Mouse (Mus musculus) embryonic facial prominence, embryonic 13.5 days (tissue): ENCODE results near the gene Plekha5. TPM values are rescaled to one million over a fixed set of nuclear protein-coding genes. Genes with fewer than 3 reads are reported as not detected.

Experiments
- ATAC-seq: fragments of 200-750 bp; cut with Nextera tagmentation; 2 replicates; pipeline ENCODE4 v1.8.0; 2017; ENCODE audit warnings: low read depth; ENCODE audit not compliant: insufficient number of reproducible peaks, insufficient read depth, low FRiP score, low TSS enrichment
- H3K27ac ChIP-seq: fragments of 300-500 bp; sonication (generic); 2 replicates; pipeline ENCODE4 v1.5.1; 2015; ENCODE audit warnings: moderate library complexity, mild to moderate bottlenecking, inconsistent platforms
- H3K27me3 ChIP-seq: fragments of 300-500 bp; sonication (generic); 2 replicates; pipeline ENCODE4 v1.6.1; 2015; ENCODE audit warnings: mild to moderate bottlenecking, inconsistent platforms
- H3K36me3 ChIP-seq: fragments of 300-500 bp; sonication (generic); 2 replicates; pipeline ENCODE4 v1.6.1; 2015; ENCODE audit warnings: mild to moderate bottlenecking, inconsistent platforms
- H3K4me1 ChIP-seq: fragments of 300-500 bp; sonication (generic); 2 replicates; pipeline ENCODE4 v1.6.1; 2015; ENCODE audit warnings: inconsistent platforms
- H3K4me2 ChIP-seq: fragments of 300-500 bp; sonication (generic); 2 replicates; pipeline ENCODE4 v1.6.1; 2015; ENCODE audit warnings: moderate library complexity, mild to moderate bottlenecking, inconsistent platforms
- H3K4me3 ChIP-seq: fragments of 300-500 bp; sonication (generic); 2 replicates; pipeline ENCODE4 v1.5.1; 2015; ENCODE audit warnings: mild to moderate bottlenecking, inconsistent platforms
- H3K9ac ChIP-seq: fragments of 300-500 bp; sonication (generic); 2 replicates; pipeline ENCODE4 v1.6.1; 2015; ENCODE audit warnings: mild to moderate bottlenecking, inconsistent platforms
- H3K9me3 ChIP-seq: fragments of 300-500 bp; sonication (generic); 2 replicates; pipeline ENCODE4 v1.6.1; 2016; ENCODE audit warnings: inconsistent platforms
- WGBS: fragments of 180-500 bp; shearing (Covaris S2); methylation state at CpG from one replicate; pipeline ENCODE4 v1.1.7; 2015; ENCODE audit warnings: mixed read lengths; 5-methylcytosine and 5-hydroxymethylcytosine counted together
- polyA plus RNA-seq: library from polyadenylated mRNA; unstranded; fragments of >200 nt; fragmentation: Nextera tagmentation; extraction: Ambion mirVana; gene quantifications from 2 replicates; pipeline ENCODE4 v1.2.1, GENCODE M21; 2015

Plekha5 gene
- polyA plus RNA-seq, 1 experiment from 2014 or later = 42.3 TPM

DNA sequence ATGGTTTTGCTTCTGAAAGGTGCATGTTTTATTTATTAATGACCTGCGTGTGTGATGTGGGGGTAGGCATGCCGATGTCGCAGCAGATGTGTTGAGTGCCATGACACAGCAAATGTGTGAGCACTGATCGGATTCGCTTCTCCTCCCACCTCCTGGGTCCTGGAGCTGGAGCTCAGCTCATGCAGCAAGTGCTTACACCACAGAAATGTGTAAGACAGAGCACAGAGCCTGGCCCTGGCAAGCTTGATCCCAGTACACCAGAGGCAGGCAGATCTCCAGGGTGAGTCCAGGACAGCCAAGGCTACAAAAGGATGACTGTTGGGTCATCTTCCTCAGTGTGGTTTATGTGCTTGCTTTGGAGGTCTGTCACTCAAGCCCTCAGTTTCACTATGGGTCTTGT is 109.8 kb downstream of the Plekha5 start:
- no peak overlapping the region for H3K27ac ChIP-seq
- ATAC-seq = no peak
- no peaks in the 10 kb centered on the region for H3K9me3 ChIP-seq
- 87% methylated on average over 5 of the region's 5 CpGs for WGBS
- no peaks in the 10 kb centered on the region for H3K27me3 ChIP-seq
- H3K9ac ChIP-seq = no peak overlapping the region
- no peaks in the 10 kb centered on the region for H3K4me1 ChIP-seq
- no peak overlapping the region for H3K4me3 ChIP-seq
- no peak overlapping the region for H3K4me2 ChIP-seq
- peaks cover 63% of the 10 kb centered on the region for H3K36me3 ChIP-seq

DNA sequence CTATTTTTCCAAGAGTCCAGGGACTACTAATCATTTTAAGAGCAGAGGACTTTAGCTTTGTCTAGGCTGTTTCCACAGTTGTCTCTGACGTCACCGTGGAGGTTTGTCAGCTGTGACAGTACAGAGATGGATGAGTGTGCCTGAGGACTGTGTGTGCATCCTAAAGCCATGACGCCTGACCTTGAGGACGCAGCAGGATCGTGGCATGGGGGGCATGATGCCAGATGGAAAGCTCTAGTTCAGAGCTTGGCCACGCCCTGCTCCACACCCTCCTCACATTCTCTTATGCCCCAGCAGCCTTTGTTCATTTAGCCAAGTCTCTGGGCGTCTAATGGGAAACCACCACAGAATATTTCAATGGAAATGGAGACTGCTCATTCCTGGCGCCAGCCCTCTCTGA is 111.7 kb downstream of the Plekha5 start:
- H3K9ac ChIP-seq = no peak overlapping the region
- no peak overlapping the region for H3K4me2 ChIP-seq
- no peak overlapping the region for H3K27ac ChIP-seq
- H3K4me3 ChIP-seq = no peak overlapping the region
- no peaks in the 10 kb centered on the region for H3K9me3 ChIP-seq
- no peaks in the 10 kb centered on the region for H3K27me3 ChIP-seq
- H3K36me3 ChIP-seq = peaks cover 63% of the 10 kb centered on the region
- WGBS = 84% methylated on average over 8 of the region's 8 CpGs
- H3K4me1 ChIP-seq = no peaks in the 10 kb centered on the region
- ATAC-seq = no peak

DNA sequence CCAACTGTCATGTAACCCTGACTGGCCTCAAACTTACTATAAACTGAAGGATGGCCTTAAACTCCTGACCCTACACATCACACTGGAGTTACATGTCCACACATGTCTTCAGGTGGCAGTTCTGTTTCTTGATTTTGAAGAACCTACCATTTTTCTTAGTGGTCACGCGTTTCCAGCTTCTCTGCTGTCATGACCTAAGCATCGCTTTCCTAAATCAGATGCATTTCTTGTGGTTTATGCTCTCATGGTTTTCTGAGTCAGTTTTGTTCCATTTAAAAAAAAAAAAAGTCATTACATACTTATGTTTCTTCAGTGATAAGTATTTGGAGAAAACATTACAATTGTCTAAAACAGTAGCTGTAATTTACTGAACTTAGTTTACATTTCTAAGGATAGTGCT is 118.1 kb downstream of the Plekha5 start:
- WGBS = 88% methylated on average over 3 of the region's 3 CpGs
- Histone ChIP-seq H3K9me3 (no peaks in the 10 kb centered on the region), H3K27ac (no peak overlapping the region), H3K4me3 (no peak overlapping the region), H3K4me2 (no peak overlapping the region), H3K36me3 (peaks cover 68% of the 10 kb centered on the region), H3K9ac (no peak overlapping the region), H3K27me3 (no peaks in the 10 kb centered on the region), H3K4me1 (peaks cover 7% of the 10 kb centered on the region; the same call in 1 of the 2 replicates)
- ATAC-seq = no peak

DNA sequence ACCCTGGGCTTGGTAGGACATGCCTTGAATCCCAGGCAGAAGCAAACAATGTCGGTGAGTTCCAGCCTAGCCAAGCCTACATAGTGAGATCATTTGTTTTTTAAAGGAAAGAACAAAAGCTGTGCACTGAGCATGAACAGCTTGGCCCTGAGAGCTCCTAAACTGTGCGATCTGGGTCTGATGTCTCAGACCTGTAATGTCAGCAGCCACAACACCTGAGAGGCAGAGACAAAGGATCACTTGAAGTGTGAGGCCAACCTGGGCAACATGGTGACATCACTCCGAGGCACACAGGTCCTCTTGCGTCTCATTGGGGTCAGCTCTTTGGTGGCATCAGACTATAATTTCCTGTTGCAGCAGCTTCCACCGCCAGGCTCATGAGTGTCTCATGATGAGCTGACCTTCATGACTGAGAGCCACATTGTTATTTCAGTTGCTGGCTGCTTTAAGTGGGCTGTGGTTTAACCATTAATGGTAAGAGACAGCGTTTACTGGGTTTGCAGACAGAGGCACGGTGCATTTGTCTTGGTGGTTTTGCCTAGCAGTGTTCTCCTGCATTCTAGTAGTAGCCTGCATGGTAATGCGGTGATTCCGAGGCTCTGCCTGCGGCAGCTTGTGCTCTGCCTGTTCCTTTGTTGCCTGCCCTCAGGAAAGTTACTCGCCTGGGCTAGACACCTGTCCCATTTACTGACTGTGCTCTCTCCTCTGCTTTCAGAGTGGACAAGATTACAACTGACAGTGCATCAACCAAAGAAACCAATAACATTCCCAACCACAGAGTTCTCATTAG is 119.3 kb downstream of the Plekha5 start:
- Histone ChIP-seq H3K9me3 (no peaks in the 10 kb centered on the region), H3K4me1 (peaks cover 16% of the 10 kb centered on the region), H3K4me2 (no peak overlapping the region), H3K27me3 (no peaks in the 10 kb centered on the region), H3K27ac (no peak overlapping the region), H3K36me3 (peaks cover 60% of the 10 kb centered on the region), H3K4me3 (no peak overlapping the region), H3K9ac (no peak overlapping the region)
- 76% methylated on average over 11 of the region's 11 CpGs for WGBS
- ATAC-seq = no peak

DNA sequence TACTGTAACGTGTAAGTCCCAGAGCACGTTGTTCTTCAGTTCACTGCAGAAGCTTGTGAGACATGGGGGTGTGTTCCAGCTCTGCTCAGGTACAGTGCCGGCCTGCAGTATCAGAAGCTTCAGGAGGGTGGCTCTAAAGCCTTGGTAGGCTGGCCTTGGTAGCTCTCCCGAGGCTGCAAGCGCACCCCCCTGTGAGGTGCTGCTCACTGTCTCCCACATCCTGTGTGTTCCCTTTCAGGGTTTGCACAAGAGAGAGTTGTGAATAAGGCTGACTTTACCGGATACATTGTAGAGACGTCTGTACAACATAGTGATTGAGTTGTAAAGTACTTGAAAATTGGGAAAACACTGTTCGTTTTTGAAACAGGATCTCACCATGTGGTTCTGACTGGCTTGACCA is 122.2 kb downstream of the Plekha5 start:
- no peak; the same call in 1 of the 2 replicates for ATAC-seq
- Histone ChIP-seq H3K27ac (no peak overlapping the region), H3K4me3 (no peak overlapping the region), H3K9ac (no peak overlapping the region), H3K27me3 (no peaks in the 10 kb centered on the region), H3K4me2 (no peak overlapping the region), H3K36me3 (peaks cover 52% of the 10 kb centered on the region), H3K9me3 (no peaks in the 10 kb centered on the region), H3K4me1 (peaks cover 19% of the 10 kb centered on the region)
- 71% methylated on average over 8 of the region's 8 CpGs for WGBS

DNA sequence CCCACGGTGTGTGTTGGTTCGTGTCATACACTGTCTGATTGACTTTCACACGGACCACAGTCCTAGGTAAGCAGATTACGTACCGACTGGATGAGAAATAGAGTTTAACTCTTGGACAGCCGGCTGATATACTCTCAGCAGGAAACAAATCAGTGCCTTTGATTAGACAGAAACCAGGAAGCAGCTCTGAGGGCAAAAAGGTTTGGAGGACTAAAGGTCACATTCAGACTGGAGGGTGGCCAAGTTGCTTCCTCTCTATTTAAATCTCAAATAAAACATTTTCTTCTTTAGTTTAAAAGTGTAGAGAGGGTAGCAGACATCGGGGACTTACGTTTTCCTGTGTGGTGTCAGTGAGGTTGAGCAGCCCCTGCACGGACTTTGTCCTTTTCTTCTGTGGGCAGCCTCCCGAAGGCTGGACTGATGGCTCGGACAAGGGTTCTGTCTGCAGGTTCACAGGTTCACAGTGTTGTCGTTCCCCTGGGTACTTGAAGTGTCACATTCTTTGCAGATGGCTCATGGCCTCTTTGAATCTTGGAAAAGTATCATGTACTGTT is 122.9 kb downstream of the Plekha5 start:
- WGBS = 48% methylated on average over 12 of the region's 12 CpGs
- Histone ChIP-seq H3K27me3 (no peaks in the 10 kb centered on the region), H3K27ac (no peak overlapping the region), H3K36me3 (peaks cover 57% of the 10 kb centered on the region), H3K9me3 (no peaks in the 10 kb centered on the region), H3K4me2 (no peak overlapping the region), H3K9ac (no peak overlapping the region), H3K4me1 (peaks cover 19% of the 10 kb centered on the region), H3K4me3 (no peak overlapping the region)
- no peak for ATAC-seq

DNA sequence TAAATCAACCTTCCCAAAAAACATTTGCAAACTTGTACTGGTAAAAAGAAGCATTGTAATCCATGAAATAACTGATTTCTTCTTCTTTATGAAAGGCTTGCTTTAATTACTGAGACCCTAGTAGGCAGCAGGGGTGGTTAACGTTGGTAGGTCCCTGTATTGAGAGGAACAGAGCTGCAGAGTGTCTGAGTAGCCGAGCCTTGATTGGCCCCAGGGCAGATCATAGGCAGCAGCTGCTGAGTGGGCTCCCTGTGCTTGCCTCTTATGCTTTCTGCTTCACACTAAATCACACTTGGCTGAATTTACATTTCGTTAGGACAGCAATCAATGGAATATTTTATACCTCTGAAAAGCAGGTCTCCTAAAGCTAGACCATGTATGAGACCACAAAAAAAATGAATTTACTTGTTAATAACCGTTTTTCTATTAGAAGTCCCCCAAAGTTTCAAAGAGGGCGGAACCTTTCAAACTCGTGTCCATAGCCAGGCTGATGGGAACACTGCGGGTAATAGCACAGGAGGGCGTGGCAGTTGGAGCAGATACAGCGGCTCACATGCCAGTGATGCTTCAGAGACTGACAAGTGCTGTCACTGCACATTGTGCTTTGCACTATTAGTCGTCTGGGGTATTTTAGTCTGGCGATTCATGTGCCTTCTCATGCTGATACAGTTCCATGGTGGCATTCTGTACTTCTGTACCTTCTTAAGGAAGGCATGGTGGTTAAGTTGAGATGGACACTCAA is 123.5 kb downstream of the Plekha5 start:
- Histone ChIP-seq H3K4me1 (peaks cover 19% of the 10 kb centered on the region), H3K36me3 (peaks cover 60% of the 10 kb centered on the region), H3K9me3 (no peaks in the 10 kb centered on the region), H3K27ac (no peak overlapping the region), H3K4me3 (no peak overlapping the region), H3K9ac (no peak overlapping the region), H3K4me2 (no peak overlapping the region), H3K27me3 (no peaks in the 10 kb centered on the region)
- WGBS = 65% methylated on average over 11 of the region's 11 CpGs
- ATAC-seq = no peak

DNA sequence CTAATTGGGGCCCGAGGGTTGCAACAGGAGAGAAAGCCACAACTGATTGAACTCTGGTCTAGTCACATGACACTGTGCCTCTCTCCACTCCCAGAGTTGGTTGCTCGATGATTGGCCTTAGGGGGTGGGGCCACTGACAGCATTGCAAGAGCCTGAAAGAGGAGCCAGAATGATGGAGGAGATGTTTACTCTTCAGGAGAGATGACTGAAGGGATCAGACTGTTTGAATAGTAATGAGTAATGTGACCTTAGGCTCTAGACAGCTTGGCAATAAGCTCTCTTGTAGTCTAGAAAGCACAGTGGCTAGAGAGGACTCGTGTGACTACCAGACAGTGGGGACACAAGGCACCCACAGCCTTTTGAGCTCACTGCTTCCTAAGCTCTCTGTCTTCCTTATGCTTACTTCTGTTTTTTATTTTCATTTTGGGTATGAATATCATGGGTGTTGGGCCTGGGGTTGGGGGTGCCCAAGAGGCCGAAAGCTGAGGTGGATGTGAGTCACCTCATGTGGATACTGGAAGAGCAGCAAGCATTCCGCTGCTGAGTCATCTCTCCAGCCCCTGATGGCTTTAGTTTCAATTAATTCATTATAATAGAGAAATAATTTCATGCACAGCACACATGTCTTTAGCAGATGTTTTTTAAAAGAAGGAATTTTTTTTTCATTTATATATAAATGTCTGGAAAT is 124.4 kb downstream of the Plekha5 start:
- Histone ChIP-seq H3K9ac (no peak overlapping the region), H3K27me3 (no peaks in the 10 kb centered on the region), H3K4me2 (no peak overlapping the region), H3K4me3 (no peak overlapping the region), H3K36me3 (peaks cover 60% of the 10 kb centered on the region), H3K9me3 (no peaks in the 10 kb centered on the region), H3K4me1 (peaks cover 19% of the 10 kb centered on the region), H3K27ac (no peak overlapping the region)
- no peak for ATAC-seq
- 54% methylated on average over 5 of the region's 5 CpGs for WGBS

DNA sequence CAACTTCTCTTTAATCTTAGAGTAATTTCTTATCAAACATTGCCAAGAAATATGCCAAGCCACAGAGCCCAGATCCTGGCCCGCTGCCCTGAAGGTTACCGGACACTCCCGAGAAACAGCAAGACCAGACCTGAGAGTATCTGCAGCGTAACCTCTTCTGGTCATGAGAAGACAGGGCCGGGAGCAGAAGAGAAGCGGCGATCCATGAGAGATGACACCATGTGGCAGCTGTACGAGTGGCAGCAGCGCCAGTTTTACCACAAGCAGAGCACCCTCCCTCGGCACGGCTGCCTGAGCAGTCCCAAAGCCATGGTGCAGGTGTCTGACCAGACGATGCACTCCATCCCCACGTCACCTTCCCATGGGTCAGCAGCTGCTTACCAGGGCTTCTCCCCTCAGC is 126.9 kb downstream of the Plekha5 start:
- 92% methylated on average over 13 of the region's 13 CpGs for WGBS
- Histone ChIP-seq H3K9ac (no peak overlapping the region), H3K27me3 (no peaks in the 10 kb centered on the region), H3K36me3 (peaks cover 54% of the 10 kb centered on the region), H3K9me3 (no peaks in the 10 kb centered on the region), H3K4me3 (no peak overlapping the region), H3K27ac (no peak overlapping the region), H3K4me1 (peaks cover 19% of the 10 kb centered on the region), H3K4me2 (no peak overlapping the region)
- ATAC-seq = no peak

DNA sequence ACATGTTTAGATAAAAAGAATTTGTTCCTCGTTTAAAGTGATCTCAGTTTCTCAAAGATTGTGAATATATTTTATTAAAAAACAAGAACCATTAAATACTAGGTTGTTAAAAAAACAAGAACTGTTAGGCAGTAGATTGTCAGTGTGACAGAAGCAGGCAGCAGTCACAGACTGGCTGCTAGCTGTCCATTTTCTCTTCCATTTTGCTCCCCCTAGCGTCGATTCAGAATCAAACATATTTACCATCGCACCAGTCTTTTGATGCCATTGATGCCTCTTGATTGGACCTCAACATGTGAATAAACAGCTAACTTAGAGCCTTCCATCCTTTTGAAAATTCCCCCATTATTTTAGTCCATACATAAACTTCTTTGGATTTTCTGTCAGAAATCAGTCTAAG is 130.4 kb downstream of the Plekha5 start:
- ATAC-seq = no peak
- 68% methylated on average over 4 of the region's 4 CpGs for WGBS
- Histone ChIP-seq H3K9me3 (no peaks in the 10 kb centered on the region), H3K36me3 (peaks cover 54% of the 10 kb centered on the region), H3K9ac (no peak overlapping the region), H3K27ac (no peak overlapping the region), H3K4me3 (no peak overlapping the region), H3K27me3 (no peaks in the 10 kb centered on the region), H3K4me1 (no peaks in the 10 kb centered on the region), H3K4me2 (no peak overlapping the region)

DNA sequence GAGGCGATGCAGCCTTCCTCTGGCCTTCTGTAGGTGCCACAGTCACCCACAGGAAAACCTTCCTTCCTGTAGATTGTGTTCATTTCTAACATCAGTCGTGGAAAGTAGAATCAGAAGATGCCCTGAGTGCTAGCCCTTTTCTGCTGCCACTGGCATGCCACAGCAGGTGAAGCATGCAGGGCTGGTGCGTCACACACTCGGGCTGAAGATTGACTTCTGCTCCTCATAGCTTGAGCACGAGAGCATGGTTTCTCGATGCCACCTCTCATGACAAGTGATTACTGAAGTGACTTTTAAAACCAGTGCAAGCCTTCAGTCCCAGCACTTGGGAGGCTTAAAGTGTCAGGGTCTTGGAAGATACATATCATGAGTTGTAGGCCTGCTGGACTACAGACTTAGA is 135.6 kb downstream of the Plekha5 start:
- H3K4me2 ChIP-seq = no peak overlapping the region
- H3K4me1 ChIP-seq = no peaks in the 10 kb centered on the region
- WGBS = 87% methylated on average over 6 of the region's 6 CpGs
- no peak overlapping the region for H3K27ac ChIP-seq
- no peak overlapping the region for H3K9ac ChIP-seq
- H3K27me3 ChIP-seq = no peaks in the 10 kb centered on the region
- no peaks in the 10 kb centered on the region for H3K9me3 ChIP-seq
- H3K4me3 ChIP-seq = no peak overlapping the region
- no peak for ATAC-seq
- peaks cover 28% of the 10 kb centered on the region for H3K36me3 ChIP-seq
